Mouse (Mus musculus): ENCODE data around the gene AI182371. TPM values are rescaled to one million over a fixed set of nuclear protein-coding genes. Genes with fewer than 3 reads are reported as not detected.

AI182371 gene
- polyA plus RNA-seq, 1 experiment from 2014 or later: 0.99 TPM

- Histone ChIP-seq H3K4me1 (replicated peaks; ENCODE audit: control insufficient read depth, insufficient read depth, low read length) (no peaks in the 10 kb centered on the region), H3K9ac (ENCODE audit: low read depth, low read length) (no peak overlapping the region), H3K27ac (ENCODE audit: low read depth, low read length) (no peak overlapping the region), H3K4me3 (ENCODE audit: low read depth, low read length) (no peak overlapping the region), H3K27me3 (replicated peaks; ENCODE audit: control insufficient read depth, insufficient read depth, low read length) (no peaks in the 10 kb centered on the region), H3K9me3 (ENCODE audit: control insufficient read depth, low read length) (no peaks in the 10 kb centered on the region), H3K4me2 (no peak overlapping the region), H3K36me3 (ENCODE audit: control insufficient read depth, insufficient read depth, low read length) (no peaks in the 10 kb centered on the region)
- 83% methylated on average over 9 of the region's 9 CpGs for WGBS
- ATAC-seq (replicated peaks; ENCODE audit: low FRiP score) (no peak), DNase-seq (ENCODE audit: low spot score) (no peak)
These were observed 62.6 kb downstream of the AI182371 start for GRCm38 (mm10) chr2:35038580-35039375.

Other genes starting within 250 kb of the AI182371 start
- gene Cutal, start 227.1 kb downstream of the AI182371 start, polyA plus RNA-seq (2014; fragmentation: Nextera tagmentation; extraction: Ambion mirVana): 2.5 and 2.7 TPM in 2 replicates
- gene Psmd5, start 226.6 kb downstream of the AI182371 start, polyA plus RNA-seq (2014; fragmentation: Nextera tagmentation; extraction: Ambion mirVana): 138 and 147 TPM in 2 replicates
- 4.5 and 5.2 TPM in 2 replicates for gene Phf19, start 187.5 kb downstream of the AI182371 start, polyA plus RNA-seq (2014; fragmentation: Nextera tagmentation; extraction: Ambion mirVana)
- gene Traf1, start 139.8 kb downstream of the AI182371 start, polyA plus RNA-seq (2014; fragmentation: Nextera tagmentation; extraction: Ambion mirVana): 0.38 TPM in 2 replicates
- 10.0 and 10.5 TPM in 2 replicates for gene Hc, start 40.1 kb downstream of the AI182371 start, polyA plus RNA-seq (2014; fragmentation: Nextera tagmentation; extraction: Ambion mirVana)
- 18.4 and 22.7 TPM in 2 replicates for gene Cntrl, start 7.9 kb upstream of the AI182371 start, polyA plus RNA-seq (2014; fragmentation: Nextera tagmentation; extraction: Ambion mirVana)
- 192 and 201 TPM in 2 replicates for gene Rab14, start 99.6 kb upstream of the AI182371 start, polyA plus RNA-seq (2014; fragmentation: Nextera tagmentation; extraction: Ambion mirVana)
- 76.4 and 85.4 TPM in 2 replicates for gene Gsn, start 154.8 kb upstream of the AI182371 start, polyA plus RNA-seq (2014; fragmentation: Nextera tagmentation; extraction: Ambion mirVana)
- gene Stom, start 235.4 kb upstream of the AI182371 start, polyA plus RNA-seq (2014; fragmentation: Nextera tagmentation; extraction: Ambion mirVana): 87.7 and 97.0 TPM in 2 replicates